Mouse (Mus musculus) kidney, adult 2 months (tissue): ENCODE measurements around the gene Nudt3. TPM values are rescaled to one million over a fixed set of nuclear protein-coding genes. Genes with fewer than 3 reads are reported as not detected.

Experiments used
- DNase-seq: peaks from one replicate; pipeline ENCODE4 v3.0.0; 2021
- H3K27ac ChIP-seq: fragments of 200-500 bp; 2 replicates; pipeline ENCODE4 v1.5.1; 2012; ENCODE audit warnings: low read depth, low read length, control low read depth, inconsistent platforms; ENCODE audit not compliant: insufficient read depth
- H3K27me3 ChIP-seq: fragments of 200-500 bp; replicated peaks from 2 replicates; pipeline ENCODE4 v1.6.1; 2012; ENCODE audit warnings: mild to moderate bottlenecking, moderate library complexity, low read length, inconsistent platforms; ENCODE audit not compliant: control insufficient read depth, insufficient read depth
- H3K36me3 ChIP-seq: fragments of 200-500 bp; 2 replicates; pipeline ENCODE4 v1.6.1; 2012; ENCODE audit warnings: mild to moderate bottlenecking, moderate library complexity, low read length, inconsistent platforms; ENCODE audit not compliant: control insufficient read depth, insufficient read depth
- H3K4me1 ChIP-seq: fragments of 200-500 bp; 2 replicates; pipeline ENCODE4 v1.6.1; 2011; ENCODE audit warnings: low read length; ENCODE audit not compliant: control insufficient read depth, insufficient read depth
- H3K4me3 ChIP-seq: fragments of 200-500 bp; 2 replicates; pipeline ENCODE4 v1.5.1; 2011; ENCODE audit warnings: mild to moderate bottlenecking, low read depth, low read length, control low read depth; ENCODE audit not compliant: insufficient read depth
- CTCF ChIP-seq: fragments of 200-500 bp; conservative IDR thresholded peaks from 2 replicates; pipeline ENCODE4 v1.5.1; 2011; ENCODE audit warnings: low read depth, mild to moderate bottlenecking, control low read depth, low read length, moderate library complexity, mixed read lengths; ENCODE audit not compliant: insufficient read depth, insufficient read length
- POLR2A ChIP-seq: fragments of 200-500 bp; IDR thresholded peaks from one replicate; pipeline ENCODE4 v1.6.1; 2011; ENCODE audit warnings: low read depth, low read length, control low read depth
- WGBS: fragments of 180-500 bp; shearing (Covaris S2); methylation state at CpG from one replicate; pipeline ENCODE4 v1.1.7; 2018; 5-methylcytosine and 5-hydroxymethylcytosine counted together
- polyA plus RNA-seq: library from polyadenylated mRNA; depleted of rRNA; stranded (reverse); fragments of >200 nt; gene quantifications from 2 replicates; pipeline ENCODE4 v1.2.3, GENCODE M21; 2012; rRNA removed

Nudt3 gene
- polyA plus RNA-seq, result 61.4 and 69.9 TPM in 2 replicates

DNA sequence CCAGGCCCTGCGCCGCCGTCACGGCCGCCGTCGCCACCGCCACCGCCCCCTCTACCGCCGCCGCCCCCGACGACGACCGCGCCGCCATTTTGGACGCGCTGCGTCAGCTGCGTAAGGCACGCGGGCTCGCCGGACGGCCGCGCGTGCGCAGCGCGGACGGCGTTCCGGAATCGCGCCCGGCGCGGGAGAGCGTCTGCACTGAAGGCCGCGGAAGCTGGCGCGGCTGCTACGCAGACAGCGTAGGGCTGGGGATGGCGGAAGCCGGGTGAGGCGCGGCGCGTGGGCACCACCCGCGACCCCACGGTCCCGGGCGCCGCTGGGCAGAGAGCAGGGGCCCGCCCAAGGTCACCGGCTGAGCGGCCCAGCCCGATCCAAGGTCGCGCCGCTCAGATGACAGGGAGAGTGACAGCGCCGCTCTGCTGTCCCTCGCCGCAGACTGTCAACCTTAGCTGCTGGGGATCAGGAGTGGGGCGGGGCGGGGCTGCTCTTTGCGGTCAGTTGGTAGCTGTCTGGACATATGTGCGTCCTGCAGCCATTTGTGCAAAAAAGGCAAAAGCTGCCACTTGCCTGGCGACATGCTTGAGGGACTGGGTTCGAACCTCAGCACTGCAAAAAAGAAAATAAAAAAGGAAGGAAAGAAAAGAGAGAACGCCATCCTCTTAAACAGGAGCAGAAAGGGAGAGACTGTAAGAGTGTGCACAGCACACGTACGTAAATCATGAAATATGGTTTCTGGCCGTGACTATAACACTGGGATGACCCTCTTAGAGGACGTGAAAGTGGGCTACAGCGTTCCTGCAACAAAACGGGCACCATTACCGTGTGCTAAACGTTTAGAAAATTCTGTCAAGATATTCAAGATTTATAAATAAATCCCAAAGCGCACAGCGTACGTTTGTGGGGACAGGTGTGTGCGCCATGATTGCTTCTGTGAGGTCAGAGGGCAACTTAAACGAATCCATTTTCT is at the start of gene Nudt3:
Nudt3 (minus strand) TSS at position 136 of the 967 bp plus-strand sequence.
- no peaks in the 10 kb centered on the region for H3K27me3 ChIP-seq
- H3K27ac ChIP-seq, result peak within 1 kb of the TSS; percentile 66
- 7% methylated on average over 89 of the region's 91 CpGs for WGBS
- H3K4me3 ChIP-seq, result peak within 1 kb of the TSS; percentile 83
- TF ChIP-seq CTCF (no peak), POLR2A (peak; percentile 12)
- peaks cover 17% of the 10 kb centered on the region for H3K4me1 ChIP-seq
- no peaks in the 10 kb centered on the region for H3K36me3 ChIP-seq
- peak; percentile 91 for DNase-seq

DNA sequence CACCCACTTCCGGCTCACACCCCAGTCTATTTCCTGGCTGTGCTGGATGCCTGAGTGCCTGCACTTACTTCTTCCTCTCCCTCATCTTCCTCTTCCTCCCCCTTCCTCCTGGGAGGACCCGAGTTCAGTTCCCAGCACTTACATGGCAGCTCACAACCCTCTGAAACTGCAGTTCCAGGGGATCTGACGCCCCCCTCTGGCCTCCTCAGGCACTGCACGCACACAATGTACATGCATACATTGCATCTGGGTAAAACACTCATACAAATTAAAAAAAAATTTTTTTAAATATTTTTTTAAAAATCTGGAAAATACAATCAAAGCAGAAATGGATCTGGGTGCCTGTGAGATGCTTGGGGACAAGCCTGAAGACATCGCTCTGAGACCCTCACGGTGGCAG is 48.4 kb upstream of the Nudt3 start:
- no peaks in the 10 kb centered on the region for H3K4me1 ChIP-seq
- DNase-seq, result no peak
- H3K4me3 ChIP-seq, result no peak overlapping the region
- H3K27ac ChIP-seq, result no peak overlapping the region
- no peak for TF ChIP-seq POLR2A
- TF ChIP-seq CTCF, result no peak
- 81% methylated on average over 6 of the region's 6 CpGs for WGBS
- H3K27me3 ChIP-seq, result no peaks in the 10 kb centered on the region
- H3K36me3 ChIP-seq, result no peaks in the 10 kb centered on the region

DNA sequence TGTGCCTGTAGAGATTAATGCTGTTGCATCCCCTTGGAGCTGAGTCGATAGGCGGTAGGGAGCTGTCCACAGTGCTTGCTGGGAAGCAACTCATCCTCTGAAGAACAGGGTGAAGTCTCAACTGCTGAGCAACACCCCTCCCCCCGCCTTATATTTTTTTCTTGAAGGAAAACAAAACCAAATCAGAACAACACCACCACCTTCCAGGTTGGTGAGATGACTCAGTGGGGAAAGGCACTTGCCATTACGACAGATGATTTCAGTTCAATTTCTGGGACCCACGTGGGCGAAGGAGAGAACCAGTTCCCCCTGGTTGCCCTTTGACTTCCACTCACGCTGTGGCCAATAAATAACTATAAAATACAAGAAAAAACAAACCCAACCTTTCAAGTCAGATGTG is 35.5 kb upstream of the Nudt3 start:
- no peaks in the 10 kb centered on the region for H3K36me3 ChIP-seq
- TF ChIP-seq CTCF (no peak), POLR2A (no peak)

DNA sequence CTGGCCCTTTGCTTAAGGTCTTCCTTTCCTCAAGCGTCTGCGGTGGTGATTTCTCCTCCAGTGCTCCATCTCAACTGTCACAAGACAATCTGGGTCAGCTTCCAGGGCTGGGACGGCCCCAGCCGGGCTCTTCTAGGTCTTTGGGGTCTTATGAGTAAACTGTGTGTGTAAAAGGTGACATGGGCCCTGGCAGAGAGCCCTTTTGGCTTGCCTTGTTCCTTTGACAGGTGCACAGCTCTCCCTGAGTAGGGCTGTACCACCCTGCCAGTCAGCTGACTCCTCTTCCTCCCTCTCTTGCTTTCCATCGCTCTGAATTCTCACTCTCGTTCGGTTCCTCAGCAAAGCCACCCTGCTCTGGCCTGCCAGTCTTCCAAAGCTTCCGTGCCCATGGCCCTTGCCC is 33.8 kb upstream of the Nudt3 start:
- Histone ChIP-seq H3K27ac (no peak overlapping the region), H3K4me1 (no peaks in the 10 kb centered on the region), H3K36me3 (no peaks in the 10 kb centered on the region), H3K27me3 (peaks cover 4% of the 10 kb centered on the region; the same call in 1 of the 2 replicates), H3K4me3 (no peak overlapping the region)
- 69% methylated on average over 8 of the region's 8 CpGs for WGBS
- TF ChIP-seq POLR2A, result no peak
- no peak for TF ChIP-seq CTCF
- no peak for DNase-seq

More for the DNA sequence above, 35.5 kb upstream of the Nudt3 start:
- peaks cover 4% of the 10 kb centered on the region; the same call in 1 of the 2 replicates for H3K27me3 ChIP-seq
- DNase-seq, result no peak
- H3K27ac ChIP-seq, result no peak overlapping the region
- H3K4me1 ChIP-seq, result no peaks in the 10 kb centered on the region
- H3K4me3 ChIP-seq, result no peak overlapping the region
- 45% methylated on average over 7 of the region's 7 CpGs for WGBS

DNA sequence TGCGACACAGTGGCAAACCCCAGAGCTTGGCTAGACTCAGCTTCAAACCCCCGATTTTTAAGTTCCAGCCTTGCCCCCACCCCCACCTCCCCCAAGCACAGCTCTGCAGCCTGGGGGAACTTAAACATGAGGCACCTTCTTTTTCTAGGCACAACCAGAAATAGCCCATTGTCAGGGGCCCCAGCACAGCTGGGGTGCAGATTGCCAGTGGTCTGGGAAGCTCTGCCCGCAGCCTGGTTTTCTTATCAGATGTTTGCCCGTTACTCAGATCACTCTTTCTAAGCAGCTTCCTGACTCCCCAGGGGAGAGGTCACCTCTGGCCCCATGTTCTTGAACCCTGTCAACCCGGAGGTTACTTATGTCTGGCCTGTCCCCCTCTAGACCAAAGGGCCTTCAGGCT is 33.1 kb upstream of the Nudt3 start:
- no peaks in the 10 kb centered on the region for H3K4me1 ChIP-seq
- DNase-seq, result no peak
- peaks cover 4% of the 10 kb centered on the region; the same call in 1 of the 2 replicates for H3K27me3 ChIP-seq
- H3K27ac ChIP-seq, result no peak overlapping the region
- WGBS, result 36% methylated on average over 5 of the region's 5 CpGs
- TF ChIP-seq CTCF (no peak), POLR2A (no peak)
- no peaks in the 10 kb centered on the region for H3K36me3 ChIP-seq
- no peak overlapping the region for H3K4me3 ChIP-seq

DNA sequence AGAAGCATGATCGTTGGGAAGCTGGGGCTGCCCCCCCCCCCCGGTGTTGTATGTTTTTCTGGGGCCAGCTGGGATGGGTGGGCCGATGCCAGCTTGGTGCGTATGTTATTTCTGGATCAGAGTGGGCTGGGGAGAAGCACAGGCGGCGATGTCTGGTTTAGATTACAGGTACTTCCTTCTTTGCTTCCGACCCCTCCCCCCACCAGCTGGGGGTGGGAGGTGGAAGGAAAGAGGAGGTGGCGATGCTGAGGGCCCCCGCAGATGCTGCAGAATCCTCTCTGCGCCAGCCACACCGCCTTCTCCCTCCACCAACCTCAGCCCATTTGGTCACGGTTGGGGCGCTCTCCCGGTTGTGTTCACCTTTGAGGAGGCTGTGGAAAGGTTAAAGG is 32.7 kb upstream of the Nudt3 start:
- no peak for TF ChIP-seq POLR2A
- no peak for TF ChIP-seq CTCF
- no peaks in the 10 kb centered on the region for H3K4me1 ChIP-seq
- no peaks in the 10 kb centered on the region for H3K36me3 ChIP-seq
- H3K27me3 ChIP-seq, result peaks cover 4% of the 10 kb centered on the region; the same call in 1 of the 2 replicates
- no peak overlapping the region for H3K4me3 ChIP-seq
- 11% methylated on average over 14 of the region's 14 CpGs for WGBS
- H3K27ac ChIP-seq, result no peak overlapping the region
- no peak for DNase-seq

DNA sequence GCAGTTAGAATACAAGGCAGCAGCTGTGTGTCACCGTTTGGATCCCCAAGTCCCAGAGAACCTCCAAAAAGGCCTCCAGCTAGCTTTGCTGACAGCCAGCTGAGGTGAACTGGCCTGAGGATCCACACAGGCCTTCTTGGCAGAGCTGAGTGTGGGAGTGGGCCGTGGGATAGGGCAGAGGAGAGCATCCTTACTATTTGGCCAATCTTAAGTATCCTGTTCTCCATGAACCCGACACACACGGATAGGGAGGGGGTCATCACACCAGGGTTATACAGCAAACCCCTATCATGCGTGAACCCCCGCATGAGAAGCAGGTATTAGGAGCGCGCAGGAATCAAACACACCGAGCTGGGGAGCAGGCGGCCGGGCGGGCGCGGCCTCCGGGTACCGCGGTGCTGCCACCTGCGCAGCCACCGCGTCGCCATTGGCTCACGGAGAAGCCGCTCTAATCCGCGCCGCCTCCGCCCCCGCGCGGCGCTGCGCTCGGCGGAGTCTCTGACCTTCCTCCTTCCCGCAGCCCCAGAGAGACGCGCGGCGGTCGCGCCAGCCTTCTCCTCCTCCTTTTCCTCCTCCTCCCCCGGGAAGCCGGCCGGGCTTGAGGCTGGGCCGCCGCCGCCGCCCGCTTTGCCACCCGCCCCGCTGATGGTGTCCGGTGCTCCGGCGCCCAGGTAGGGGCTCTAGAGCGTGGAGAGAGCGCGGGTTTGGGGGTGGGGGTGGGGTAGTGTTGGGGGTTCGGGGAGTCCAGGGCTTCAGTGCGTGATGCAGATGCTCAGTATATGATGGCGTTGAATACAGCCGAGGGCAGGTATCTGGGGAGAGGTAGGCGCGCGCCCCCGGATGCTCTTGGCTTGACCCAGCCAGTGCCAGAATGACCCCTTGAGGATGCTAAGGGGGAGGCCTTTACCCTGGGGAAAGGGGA is 32.1 kb upstream of the Nudt3 start, which contains the start of gene Pacsin1:
Pacsin1 (plus strand) TSS at position 421 of the 922 bp plus-strand sequence.
- H3K36me3 ChIP-seq, result no peaks in the 10 kb centered on the region
- no peaks in the 10 kb centered on the region; the same call in 1 of the 2 replicates for H3K4me1 ChIP-seq
- no peak within 1 kb of the TSS for H3K27ac ChIP-seq
- 4% methylated on average over 65 of the region's 65 CpGs for WGBS
- peaks cover 4% of the 10 kb centered on the region; the same call in 1 of the 2 replicates for H3K27me3 ChIP-seq
- TF ChIP-seq CTCF, result no peak
- TF ChIP-seq POLR2A, result no peak
- DNase-seq, result peak; percentile 40
- peak within 1 kb of the TSS; percentile 15; the same call in 1 of the 2 replicates for H3K4me3 ChIP-seq
